Mouse (Mus musculus) forebrain, postnatal 0 days (tissue): ENCODE results near the gene Disp2. TPM values are rescaled to one million over a fixed set of nuclear protein-coding genes. Genes with fewer than 3 reads are reported as not detected.

Experiments
- ATAC-seq: fragments of 200-750 bp; cut with Nextera tagmentation; 2 replicates; pipeline ENCODE4 v1.8.0; 2017; ENCODE audit warnings: mild to moderate bottlenecking, moderate library complexity
- DNase-seq: peaks from one replicate; pipeline ENCODE4 v3.0.0-alpha.2; 2015
- H3K27ac ChIP-seq: fragments of 300-500 bp; sonication (generic); 2 replicates; pipeline ENCODE4 v1.5.1; 2014; ENCODE audit warnings: low read depth, mild to moderate bottlenecking, antibody characterized with exemption, low read length, moderate library complexity, mixed read lengths
- H3K27me3 ChIP-seq: fragments of 300-500 bp; sonication (generic); 2 replicates; pipeline ENCODE4 v1.6.1; 2014; ENCODE audit warnings: mild to moderate bottlenecking, low read length, mixed read lengths; ENCODE audit not compliant: insufficient read depth
- H3K36me3 ChIP-seq: fragments of 300-500 bp; sonication (generic); 2 replicates; pipeline ENCODE4 v1.6.1; 2014; ENCODE audit warnings: mild to moderate bottlenecking, moderate library complexity; ENCODE audit not compliant: insufficient read depth
- H3K4me1 ChIP-seq: fragments of 300-500 bp; sonication (generic); 2 replicates; pipeline ENCODE4 v1.6.1; 2014; ENCODE audit warnings: antibody characterized with exemption; ENCODE audit not compliant: insufficient read depth
- H3K4me2 ChIP-seq: fragments of 300-500 bp; sonication (generic); 2 replicates; pipeline ENCODE4 v1.6.1; 2014; ENCODE audit warnings: low read depth, mild to moderate bottlenecking, moderate library complexity
- H3K4me3 ChIP-seq: fragments of 300-500 bp; sonication (generic); 2 replicates; pipeline ENCODE4 v1.5.1; 2014; ENCODE audit warnings: low read depth, low read length, mixed read lengths
- H3K9ac ChIP-seq: fragments of 300-500 bp; sonication (generic); 2 replicates; pipeline ENCODE4 v1.6.1; 2014; ENCODE audit warnings: mild to moderate bottlenecking
- H3K9me3 ChIP-seq: fragments of 300-500 bp; sonication (generic); 2 replicates; pipeline ENCODE4 v1.6.1; 2016; ENCODE audit warnings: low read length
- CTCF ChIP-seq: sonication (generic); IDR thresholded peaks from 2 replicates; pipeline ENCODE4 v1.5.1; 2016; ENCODE audit warnings: antibody characterized with exemption, control low read depth, low read depth
- WGBS: fragments of 180-500 bp; shearing (Covaris S2); extraction: QIAGEN DNeasy Blood & Tissue Kit; methylation state at CpG from one replicate; pipeline ENCODE4 v1.1.7; 2014; 5-methylcytosine and 5-hydroxymethylcytosine counted together
- polyA plus RNA-seq: library from polyadenylated mRNA; unstranded; fragments of >200 nt; fragmentation: Nextera tagmentation; extraction: Ambion mirVana; gene quantifications from 2 replicates; pipeline ENCODE4 v1.2.1, GENCODE M21; 2015
- total RNA-seq: library from RNA; depleted of rRNA; stranded (reverse); fragments of >200 nt; gene quantifications from 2 replicates; pipeline ENCODE4 v1.2.3, GENCODE M21; 2014

Gene Disp2
- total and polyA plus RNA-seq, 2 experiments from 2014 or later: 40.4 to 91.3 TPM

DNA sequence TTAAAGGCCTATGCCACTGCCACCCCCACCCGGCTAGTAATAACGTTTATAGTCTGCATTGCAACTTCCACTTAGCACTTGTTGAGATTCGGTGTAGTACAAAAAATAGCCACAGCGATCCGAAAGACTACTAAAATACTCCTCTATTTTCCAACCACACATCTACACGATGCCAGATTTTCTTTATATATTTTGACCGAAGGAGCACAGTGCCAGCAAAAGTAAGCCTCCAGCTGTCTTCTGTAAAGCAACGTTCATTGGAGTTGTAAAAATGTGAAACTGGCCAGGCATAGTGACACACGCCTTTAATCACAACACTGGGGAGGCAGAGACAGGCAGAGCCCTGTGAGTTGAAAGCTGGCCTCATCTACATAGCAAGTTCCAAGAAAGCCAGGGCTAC, 38.3 kb upstream of the Disp2 start:
- DNase-seq (no peak), ATAC-seq (no peak)

DNA sequence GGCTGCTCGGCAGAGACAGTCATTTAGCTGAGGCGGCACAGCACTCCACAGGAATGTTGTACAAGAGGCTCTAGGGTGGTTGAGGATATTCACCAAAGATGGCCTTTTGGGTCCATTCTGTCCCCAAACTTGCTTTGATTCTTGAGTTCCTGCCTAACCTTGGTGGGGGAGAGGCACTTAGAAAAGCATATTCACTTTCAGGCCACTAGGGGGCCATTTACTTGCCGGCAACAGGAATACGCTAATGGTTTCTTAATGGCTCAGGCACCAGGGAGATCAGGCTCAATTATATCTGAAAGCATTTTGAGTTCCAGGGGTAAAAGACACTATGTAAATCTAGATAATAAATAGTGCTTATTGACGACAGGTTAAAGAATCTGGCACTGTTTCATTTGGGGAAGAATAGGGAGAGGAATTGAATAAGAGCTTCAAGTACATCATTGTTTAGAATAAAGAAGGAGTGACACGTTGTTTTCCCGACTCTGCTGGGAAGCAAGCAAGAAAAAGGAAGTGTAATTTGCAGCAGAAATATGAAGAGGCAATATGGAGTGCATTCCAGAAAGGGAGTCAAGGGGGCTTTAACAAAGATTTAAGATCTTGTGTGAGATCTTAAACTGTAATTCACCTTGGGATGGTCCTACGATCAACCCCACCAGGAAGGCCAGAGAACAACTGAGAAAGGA, 36.1 kb upstream of the Disp2 start:
- peak; percentile 85 for TF ChIP-seq CTCF
- Histone ChIP-seq H3K4me1 (peaks cover 23% of the 10 kb centered on the region), H3K9ac (no peak overlapping the region), H3K4me2 (no peak overlapping the region), H3K27me3 (no peaks in the 10 kb centered on the region; the same call in 1 of the 2 replicates), H3K9me3 (no peaks in the 10 kb centered on the region), H3K36me3 (no peaks in the 10 kb centered on the region), H3K27ac (no peak overlapping the region), H3K4me3 (no peak overlapping the region)
- WGBS: 19% methylated on average over 8 of the region's 8 CpGs
- ATAC-seq (peak; percentile 12; the same call in 1 of the 2 replicates), DNase-seq (peak; percentile 76)

More for the DNA sequence above, 38.3 kb upstream of the Disp2 start:
- Histone ChIP-seq H3K9ac (no peak overlapping the region), H3K36me3 (no peaks in the 10 kb centered on the region), H3K4me2 (no peak overlapping the region), H3K27me3 (no peaks in the 10 kb centered on the region; the same call in 1 of the 2 replicates), H3K27ac (no peak overlapping the region), H3K4me3 (no peak overlapping the region), H3K4me1 (peaks cover 14% of the 10 kb centered on the region; the same call in 1 of the 2 replicates), H3K9me3 (no peaks in the 10 kb centered on the region)
- no peak for TF ChIP-seq CTCF
- WGBS: 66% methylated on average over 9 of the region's 9 CpGs

DNA sequence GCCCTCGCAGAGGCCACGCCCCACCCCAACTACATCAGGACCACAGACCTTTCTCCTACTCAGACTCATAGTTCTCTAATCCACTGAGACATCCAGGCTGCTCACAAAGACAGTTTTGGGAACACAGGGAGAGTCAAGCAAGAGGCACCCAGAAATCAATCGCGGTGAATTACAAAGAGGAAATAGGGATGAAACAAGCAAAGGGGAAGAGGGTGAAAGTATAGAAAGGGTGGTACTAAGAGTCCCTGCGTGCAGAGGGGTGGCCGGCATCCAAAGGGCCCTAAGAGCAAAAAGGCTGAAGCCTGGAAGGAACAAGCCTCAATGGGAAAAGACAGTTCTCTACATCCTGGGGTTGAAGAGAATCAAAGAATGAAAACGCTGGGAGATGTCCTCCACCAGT, 34.9 kb upstream of the Disp2 start:
- no peak for ATAC-seq

GRCm38 (mm10) chr2:118745232-118745884, 34.2 kb upstream of the Disp2 start, which contains the start of gene Inafm2:
Gene Inafm2, plus strand, starts transcription at chr2:118745758.
- under 1% methylated on average over 45 of the region's 57 CpGs for WGBS
- H3K4me3 ChIP-seq: peak within 1 kb of the TSS; percentile 84
- H3K4me2 ChIP-seq: peak within 1 kb of the TSS; percentile 97
- no peak for TF ChIP-seq CTCF
- no peaks in the 10 kb centered on the region for H3K9me3 ChIP-seq
- H3K27ac ChIP-seq: peak within 1 kb of the TSS; percentile 73
- ATAC-seq (peak; percentile 97), DNase-seq (peak; percentile 95)
- H3K9ac ChIP-seq: peak within 1 kb of the TSS; percentile 77
- H3K27me3 ChIP-seq: no peaks in the 10 kb centered on the region; the same call in 1 of the 2 replicates
- peaks cover 31% of the 10 kb centered on the region for H3K4me1 ChIP-seq
- no peaks in the 10 kb centered on the region for H3K36me3 ChIP-seq

More for the DNA sequence above, 34.9 kb upstream of the Disp2 start:
- Histone ChIP-seq H3K9ac (no peak overlapping the region), H3K4me2 (peak overlapping the region; percentile 97), H3K9me3 (no peaks in the 10 kb centered on the region), H3K27me3 (no peaks in the 10 kb centered on the region; the same call in 1 of the 2 replicates), H3K4me3 (no peak overlapping the region; the same call in 1 of the 2 replicates), H3K36me3 (no peaks in the 10 kb centered on the region), H3K27ac (no peak overlapping the region), H3K4me1 (peaks cover 31% of the 10 kb centered on the region)
- 14% methylated on average over 7 of the region's 7 CpGs for WGBS
- DNase-seq: no peak
- TF ChIP-seq CTCF: no peak

- Histone ChIP-seq H3K27me3 (no peaks in the 10 kb centered on the region; the same call in 1 of the 2 replicates), H3K4me2 (peak overlapping the region; percentile 97), H3K9ac (peak overlapping the region; percentile 77), H3K9me3 (no peaks in the 10 kb centered on the region), H3K36me3 (no peaks in the 10 kb centered on the region), H3K27ac (peak overlapping the region; percentile 73), H3K4me1 (peaks cover 31% of the 10 kb centered on the region), H3K4me3 (peak overlapping the region; percentile 84)
- WGBS: 3% methylated on average over 105 of the region's 113 CpGs
- TF ChIP-seq CTCF: no peak
- ATAC-seq: peak; percentile 46
- DNase-seq: peak; percentile 40
These were observed 33.3 kb upstream of the Disp2 start for GRCm38 (mm10) chr2:118745915-118746901.

- peak; percentile 50 for DNase-seq
- no peak for ATAC-seq
- TF ChIP-seq CTCF: no peak
- Histone ChIP-seq H3K27me3 (no peaks in the 10 kb centered on the region), H3K9me3 (no peaks in the 10 kb centered on the region), H3K36me3 (no peaks in the 10 kb centered on the region), H3K4me2 (peak overlapping the region; percentile 97), H3K9ac (no peak overlapping the region), H3K27ac (no peak overlapping the region), H3K4me3 (peak overlapping the region; percentile 84), H3K4me1 (peaks cover 31% of the 10 kb centered on the region)
- 23% methylated on average over 10 of the region's 10 CpGs for WGBS
These were observed 32.1 kb upstream of the Disp2 start for GRCm38 (mm10) chr2:118747301-118747960.
